Mouse (Mus musculus) E14TG2a.4 (cell line): ENCODE results near the gene Adad2.
A peak's percentile ranks its signal among the peaks of the same experiment; 100 is the strongest.

ENCODE experiments used
- H3K27me3 ChIP-seq: 2 replicates; pipeline ENCODE4 v1.6.1; 2014; ENCODE audit warnings: low read length, control low read depth; ENCODE audit not compliant: insufficient read depth
- H3K36me3 ChIP-seq: 2 replicates; pipeline ENCODE4 v1.6.1; 2014; ENCODE audit warnings: low read length, control low read depth; ENCODE audit not compliant: insufficient read depth
- H3K4me1 ChIP-seq: replicated peaks from 2 replicates; pipeline ENCODE4 v1.6.1; 2014; ENCODE audit warnings: low read depth, low read length, control low read depth
- H3K4me3 ChIP-seq: replicated peaks from 2 replicates; pipeline ENCODE4 v1.5.1; 2014; ENCODE audit warnings: mild to moderate bottlenecking, low read length
- H3K9me3 ChIP-seq: 2 replicates; pipeline ENCODE4 v1.6.1; 2014; ENCODE audit warnings: low read length, control low read depth
- CTCF ChIP-seq: conservative IDR thresholded peaks from 2 replicates; pipeline ENCODE4 v1.5.1; 2014; ENCODE audit warnings: low read length
- NANOG ChIP-seq: IDR thresholded peaks from 2 replicates; pipeline ENCODE4 v1.6.1; 2014; ENCODE audit warnings: borderline replicate concordance, low read length, mixed read lengths
- POU5F1 ChIP-seq: IDR thresholded peaks from 2 replicates; pipeline ENCODE4 v1.6.1; 2014; ENCODE audit warnings: low read length, borderline replicate concordance

Adad2 gene

DNA sequence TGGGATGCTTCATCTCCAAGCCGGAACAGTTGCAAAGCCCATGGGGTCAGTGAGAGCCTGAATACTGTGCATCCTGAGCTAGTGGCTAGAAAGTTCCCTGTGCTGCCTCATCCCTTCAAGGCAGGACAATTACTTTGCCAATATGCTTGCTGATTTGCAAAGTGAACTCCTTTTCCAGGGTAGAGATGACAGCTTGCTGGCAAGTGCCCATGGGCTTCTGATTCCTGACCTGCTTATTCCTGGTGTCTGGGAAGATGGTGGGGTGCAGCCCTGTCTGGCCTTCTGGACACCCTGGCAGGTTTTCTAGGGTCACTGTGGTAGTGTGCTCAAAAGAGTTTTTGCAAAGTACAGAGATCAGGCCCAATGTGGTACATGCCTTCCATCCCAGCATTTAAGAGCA, 30.4 kb downstream of the Adad2 start:
- TF ChIP-seq POU5F1 (no peak), CTCF (no peak), NANOG (no peak)
- Histone ChIP-seq H3K4me1 (peaks cover 4% of the 10 kb centered on the region; the same call in 1 of the 2 replicates), H3K4me3 (no peak overlapping the region), H3K27me3 (peaks cover 50% of the 10 kb centered on the region), H3K36me3 (no peaks in the 10 kb centered on the region), H3K9me3 (peaks cover 11% of the 10 kb centered on the region)

DNA sequence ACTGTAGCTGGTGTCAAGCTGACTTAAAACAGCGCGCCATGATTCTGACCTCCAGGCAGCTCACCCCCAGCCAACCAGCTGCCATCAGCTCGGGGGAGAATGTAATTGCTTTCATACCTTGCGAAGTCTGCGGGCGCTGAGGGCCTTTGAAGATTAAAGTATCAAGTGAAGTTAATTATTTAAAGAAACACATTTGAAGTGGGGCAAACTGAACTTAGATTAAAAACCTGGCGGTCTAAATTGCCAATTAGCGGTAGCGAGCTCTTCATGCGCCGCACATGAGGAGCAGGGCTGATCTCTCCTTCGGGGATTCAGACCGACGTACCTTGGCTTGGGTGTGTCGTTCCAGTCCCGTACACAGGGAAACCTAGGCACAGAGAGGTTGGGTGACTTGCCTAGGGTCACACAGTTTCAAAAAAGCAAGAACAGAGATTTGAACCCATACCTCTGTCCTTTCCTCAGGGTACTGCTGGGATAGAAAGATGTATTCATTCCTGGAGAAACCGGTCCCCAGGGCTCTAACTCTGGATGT, 31.9 kb downstream of the Adad2 start:
- Histone ChIP-seq H3K36me3 (no peaks in the 10 kb centered on the region), H3K9me3 (peaks cover 11% of the 10 kb centered on the region), H3K27me3 (peaks cover 46% of the 10 kb centered on the region), H3K4me3 (no peak overlapping the region), H3K4me1 (peaks cover 4% of the 10 kb centered on the region; the same call in 1 of the 2 replicates)
- TF ChIP-seq POU5F1 (no peak), CTCF (no peak), NANOG (no peak)

- peaks cover 42% of the 10 kb centered on the region for H3K27me3 ChIP-seq
- TF ChIP-seq POU5F1, result no peak
- TF ChIP-seq NANOG, result no peak
- no peak overlapping the region for H3K4me3 ChIP-seq
These were observed 32.5 kb downstream of the Adad2 start for GRCm38 (mm10) chr8:119644981-119645597.

DNA sequence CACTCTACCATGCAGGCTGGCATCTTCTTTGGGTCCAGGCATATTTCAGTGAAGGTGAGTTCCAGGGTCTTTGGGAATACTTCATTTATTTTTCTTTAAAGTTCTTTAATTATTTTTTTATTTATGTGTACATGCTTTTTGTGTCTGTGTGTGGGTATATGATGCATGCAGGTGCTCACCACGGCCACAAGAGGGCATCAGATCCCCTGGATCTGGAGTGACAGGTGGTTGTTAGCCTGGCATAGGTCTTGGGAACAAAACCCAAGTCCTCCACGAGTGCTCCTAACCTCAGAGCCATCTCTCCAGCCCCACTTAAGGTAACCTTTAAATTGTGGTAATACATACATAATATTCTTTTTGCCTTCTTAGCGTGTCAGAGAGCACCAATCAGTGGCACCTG, 33.6 kb downstream of the Adad2 start:
- Histone ChIP-seq H3K27me3 (peaks cover 36% of the 10 kb centered on the region), H3K36me3 (no peaks in the 10 kb centered on the region), H3K4me1 (peaks cover 4% of the 10 kb centered on the region; the same call in 1 of the 2 replicates), H3K9me3 (peaks cover 11% of the 10 kb centered on the region), H3K4me3 (no peak overlapping the region)
- peak; percentile 82 for TF ChIP-seq CTCF
- TF ChIP-seq NANOG, result no peak

More at GRCm38 (mm10) chr8:119644981-119645597, 32.5 kb downstream of the Adad2 start:
- peaks cover 11% of the 10 kb centered on the region for H3K9me3 ChIP-seq
- H3K36me3 ChIP-seq, result no peaks in the 10 kb centered on the region
- H3K4me1 ChIP-seq, result peaks cover 4% of the 10 kb centered on the region; the same call in 1 of the 2 replicates

- TF ChIP-seq NANOG (no peak), POU5F1 (no peak), CTCF (0 out of 2 replicates have a peak, but pooled peaks have one; percentile 5)
- peaks cover 11% of the 10 kb centered on the region for H3K9me3 ChIP-seq
- H3K4me1 ChIP-seq, result peaks cover 4% of the 10 kb centered on the region; the same call in 1 of the 2 replicates
- H3K27me3 ChIP-seq, result peaks cover 38% of the 10 kb centered on the region
- no peak overlapping the region for H3K4me3 ChIP-seq
- H3K36me3 ChIP-seq, result no peaks in the 10 kb centered on the region
These were observed 34.3 kb downstream of the Adad2 start for GRCm38 (mm10) chr8:119646846-119647245.

DNA sequence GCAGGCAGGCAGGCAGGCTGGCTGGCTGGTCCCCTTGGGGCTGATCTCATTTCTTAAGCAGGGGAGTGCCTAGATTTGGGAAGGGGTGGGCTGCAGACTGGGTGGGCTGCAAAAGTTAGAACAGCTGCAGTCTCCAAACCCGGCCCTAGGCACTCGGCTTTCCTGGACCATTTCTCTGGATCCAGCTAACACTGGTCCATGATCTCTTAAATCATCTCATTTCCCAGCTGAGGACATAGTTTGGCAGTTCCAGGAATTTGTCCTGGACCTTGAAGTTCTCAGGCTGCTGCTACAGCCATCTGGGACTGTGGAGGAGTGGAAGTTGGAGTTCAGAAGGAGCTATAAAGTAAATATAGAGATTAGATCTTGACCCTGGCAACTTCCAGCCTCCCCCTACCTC, 38.8 kb downstream of the Adad2 start:
- Histone ChIP-seq H3K4me3 (no peak overlapping the region), H3K4me1 (peaks cover 6% of the 10 kb centered on the region), H3K9me3 (peaks cover 10% of the 10 kb centered on the region), H3K36me3 (no peaks in the 10 kb centered on the region), H3K27me3 (peaks cover 10% of the 10 kb centered on the region; the same call in 1 of the 2 replicates)
- TF ChIP-seq CTCF (no peak), NANOG (no peak), POU5F1 (no peak)

GRCm38 (mm10) chr8:119656709-119657464, 44.3 kb downstream of the Adad2 start:
- TF ChIP-seq CTCF (peak; percentile 41), POU5F1 (no peak), NANOG (no peak)
- no peak overlapping the region for H3K4me3 ChIP-seq
- H3K4me1 ChIP-seq, result peaks cover 21% of the 10 kb centered on the region
- H3K9me3 ChIP-seq, result 0 out of 2 replicates have a peak, but pooled peaks cover 7% of the 10 kb centered on the region
- no peaks in the 10 kb centered on the region for H3K36me3 ChIP-seq
- peaks cover 3% of the 10 kb centered on the region; the same call in 1 of the 2 replicates for H3K27me3 ChIP-seq

DNA sequence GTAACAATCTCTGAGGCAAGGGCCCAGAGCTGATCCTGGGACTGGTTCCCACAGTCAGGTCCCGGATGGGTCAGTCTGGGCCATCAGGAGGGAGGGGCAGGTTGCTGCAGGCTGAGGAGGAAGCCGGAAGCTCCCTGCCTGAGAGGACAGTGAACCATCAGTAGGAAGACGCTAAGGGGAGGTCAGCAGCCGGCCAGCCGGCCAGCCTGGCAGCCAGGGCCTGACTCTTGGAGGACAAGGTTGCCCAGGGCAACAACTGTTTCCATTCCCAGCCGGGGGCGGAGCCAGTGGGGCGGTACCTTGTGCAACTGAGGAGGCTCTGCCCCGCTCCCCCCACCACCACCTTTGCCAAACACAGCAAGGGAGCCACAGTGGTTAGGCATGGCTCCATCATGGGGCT, 48.5 kb downstream of the Adad2 start:
- Histone ChIP-seq H3K9me3 (0 out of 2 replicates have a peak, but pooled peaks cover 7% of the 10 kb centered on the region), H3K27me3 (peaks cover 14% of the 10 kb centered on the region; the same call in 1 of the 2 replicates), H3K4me1 (peaks cover 20% of the 10 kb centered on the region), H3K4me3 (no peak overlapping the region), H3K36me3 (no peaks in the 10 kb centered on the region)
- TF ChIP-seq NANOG (no peak), CTCF (no peak), POU5F1 (no peak)
